Mouse (Mus musculus): ENCODE measurements around the gene Tor3a. TPM values are rescaled to one million over a fixed set of nuclear protein-coding genes. Genes with fewer than 3 reads are reported as not detected.

Tor3a gene
- polyA plus RNA-seq, 1 experiment from 2014 or later: 12.4 TPM

- Histone ChIP-seq H3K4me3 (ENCODE audit: low read depth, low read length) (no peak overlapping the region), H3K4me2 (ENCODE audit: low read depth, low read length) (no peak overlapping the region), H3K27me3 (ENCODE audit: insufficient read depth, low read length) (no peaks in the 10 kb centered on the region), H3K9ac (replicated peaks) (no peak overlapping the region), H3K4me1 (ENCODE audit: insufficient read depth) (no peaks in the 10 kb centered on the region), H3K36me3 (replicated peaks; ENCODE audit: insufficient read depth, low read length) (peaks cover 37% of the 10 kb centered on the region), H3K27ac (ENCODE audit: low read depth) (no peak overlapping the region), H3K9me3 (ENCODE audit: low read length) (no peaks in the 10 kb centered on the region)
- ATAC-seq (no peak), DNase-seq (peak; percentile 51)
- TF ChIP-seq EP300 (IDR thresholded peaks at IDR 0.05; ENCODE audit: low read depth) (no peak), CTCF (IDR thresholded peaks at IDR 0.05; ENCODE audit: low read depth) (peak; percentile 57)
These were observed 43.2 kb downstream of the Tor3a start for GRCm38 (mm10) chr1:156630965-156631364.

- Histone ChIP-seq H3K9ac (replicated peaks) (no peak overlapping the region), H3K4me3 (ENCODE audit: low read depth, low read length) (no peak overlapping the region), H3K27me3 (ENCODE audit: insufficient read depth, low read length) (no peaks in the 10 kb centered on the region), H3K27ac (ENCODE audit: low read depth) (no peak overlapping the region), H3K9me3 (ENCODE audit: low read length) (no peaks in the 10 kb centered on the region), H3K36me3 (replicated peaks; ENCODE audit: insufficient read depth, low read length) (peaks cover 39% of the 10 kb centered on the region), H3K4me2 (ENCODE audit: low read depth, low read length) (no peak overlapping the region), H3K4me1 (ENCODE audit: insufficient read depth) (no peaks in the 10 kb centered on the region)
- DNase-seq: no peak
- no peak for TF ChIP-seq EP300 (IDR thresholded peaks at IDR 0.05; ENCODE audit: low read depth)
- no peak for TF ChIP-seq CTCF (IDR thresholded peaks at IDR 0.05; ENCODE audit: low read depth)
- 89% methylated on average over 8 of the region's 8 CpGs for WGBS (ENCODE audit: insufficient replicate concordance)
- no peak for ATAC-seq
These were observed 44.2 kb downstream of the Tor3a start for GRCm38 (mm10) chr1:156629984-156630383.

GRCm38 (mm10) chr1:156626729-156627128 lies 47.4 kb downstream of the Tor3a start:
- no peaks in the 10 kb centered on the region for H3K27me3 ChIP-seq (ENCODE audit: insufficient read depth, low read length)
- 76% methylated on average over 4 of the region's 4 CpGs for WGBS (ENCODE audit: insufficient replicate concordance)
- H3K9me3 ChIP-seq (ENCODE audit: low read length): no peaks in the 10 kb centered on the region
- peaks cover 33% of the 10 kb centered on the region for H3K36me3 ChIP-seq (replicated peaks; ENCODE audit: insufficient read depth, low read length)
- no peak for ATAC-seq
- no peaks in the 10 kb centered on the region for H3K4me1 ChIP-seq (ENCODE audit: insufficient read depth)
- H3K4me2 ChIP-seq (ENCODE audit: low read depth, low read length): no peak overlapping the region
- no peak overlapping the region for H3K27ac ChIP-seq (ENCODE audit: low read depth)
- no peak overlapping the region for H3K9ac ChIP-seq (replicated peaks)
- no peak for DNase-seq
- TF ChIP-seq EP300 (IDR thresholded peaks at IDR 0.05; ENCODE audit: low read depth): no peak
- TF ChIP-seq CTCF (IDR thresholded peaks at IDR 0.05; ENCODE audit: low read depth): peak; percentile 48
- H3K4me3 ChIP-seq (ENCODE audit: low read depth, low read length): no peak overlapping the region

- H3K27me3 ChIP-seq (ENCODE audit: insufficient read depth, low read length): no peaks in the 10 kb centered on the region
- no peak for DNase-seq
- no peak overlapping the region for H3K27ac ChIP-seq (ENCODE audit: low read depth)
- peaks cover 16% of the 10 kb centered on the region for H3K36me3 ChIP-seq (replicated peaks; ENCODE audit: insufficient read depth, low read length)
- H3K4me1 ChIP-seq (ENCODE audit: insufficient read depth): peaks cover 13% of the 10 kb centered on the region
- no peak for ATAC-seq
- H3K4me3 ChIP-seq (ENCODE audit: low read depth, low read length): no peak overlapping the region
- H3K9ac ChIP-seq (replicated peaks): no peak overlapping the region
- H3K4me2 ChIP-seq (ENCODE audit: low read depth, low read length): no peak overlapping the region
- TF ChIP-seq CTCF (IDR thresholded peaks at IDR 0.05; ENCODE audit: low read depth): no peak
- no peak for TF ChIP-seq EP300 (IDR thresholded peaks at IDR 0.05; ENCODE audit: low read depth)
- H3K9me3 ChIP-seq (ENCODE audit: low read length): no peaks in the 10 kb centered on the region
- WGBS (ENCODE audit: insufficient replicate concordance): 35% methylated on average over 1 of the region's 1 CpGs
These were observed 49.9 kb downstream of the Tor3a start for GRCm38 (mm10) chr1:156624231-156624630.

- Histone ChIP-seq H3K4me2 (ENCODE audit: low read depth, low read length) (no peak overlapping the region), H3K27ac (ENCODE audit: low read depth) (no peak overlapping the region), H3K36me3 (replicated peaks; ENCODE audit: insufficient read depth, low read length) (peaks cover 13% of the 10 kb centered on the region), H3K4me3 (ENCODE audit: low read depth, low read length) (no peak overlapping the region), H3K27me3 (ENCODE audit: insufficient read depth, low read length) (no peaks in the 10 kb centered on the region), H3K9ac (replicated peaks) (no peak overlapping the region), H3K9me3 (ENCODE audit: low read length) (no peaks in the 10 kb centered on the region), H3K4me1 (ENCODE audit: insufficient read depth) (peaks cover 30% of the 10 kb centered on the region)
- DNase-seq (no peak), ATAC-seq (no peak)
- TF ChIP-seq EP300 (IDR thresholded peaks at IDR 0.05; ENCODE audit: low read depth) (no peak), CTCF (IDR thresholded peaks at IDR 0.05; ENCODE audit: low read depth) (no peak)
- WGBS (ENCODE audit: insufficient replicate concordance): 70% methylated on average over 3 of the region's 3 CpGs
These were observed 53.2 kb downstream of the Tor3a start for GRCm38 (mm10) chr1:156620951-156621350.

GRCm38 (mm10) chr1:156620292-156620909 lies 53.8 kb downstream of the Tor3a start:
- no peak for DNase-seq
- H3K4me1 ChIP-seq (ENCODE audit: insufficient read depth): peaks cover 34% of the 10 kb centered on the region
- no peaks in the 10 kb centered on the region for H3K9me3 ChIP-seq (ENCODE audit: low read length)
- H3K4me2 ChIP-seq (ENCODE audit: low read depth, low read length): no peak overlapping the region
- no peak overlapping the region for H3K9ac ChIP-seq (replicated peaks)
- H3K27ac ChIP-seq (ENCODE audit: low read depth): no peak overlapping the region
- no peaks in the 10 kb centered on the region for H3K27me3 ChIP-seq (ENCODE audit: insufficient read depth, low read length)
- peaks cover 11% of the 10 kb centered on the region for H3K36me3 ChIP-seq (replicated peaks; ENCODE audit: insufficient read depth, low read length)
- 82% methylated on average over 4 of the region's 4 CpGs for WGBS (ENCODE audit: insufficient replicate concordance)
- no peak for ATAC-seq
- H3K4me3 ChIP-seq (ENCODE audit: low read depth, low read length): no peak overlapping the region
- TF ChIP-seq EP300 (IDR thresholded peaks at IDR 0.05; ENCODE audit: low read depth): no peak
- TF ChIP-seq CTCF (IDR thresholded peaks at IDR 0.05; ENCODE audit: low read depth): no peak
